Mouse (Mus musculus): Measurements from ENCODE around the gene Abca5. TPM values are rescaled to one million over a fixed set of nuclear protein-coding genes. Genes with fewer than 3 reads are reported as not detected.

Abca5 gene
- total and polyA plus RNA-seq, 2 experiments from 2014 or later = 13.7 to 23.0 TPM

DNA sequence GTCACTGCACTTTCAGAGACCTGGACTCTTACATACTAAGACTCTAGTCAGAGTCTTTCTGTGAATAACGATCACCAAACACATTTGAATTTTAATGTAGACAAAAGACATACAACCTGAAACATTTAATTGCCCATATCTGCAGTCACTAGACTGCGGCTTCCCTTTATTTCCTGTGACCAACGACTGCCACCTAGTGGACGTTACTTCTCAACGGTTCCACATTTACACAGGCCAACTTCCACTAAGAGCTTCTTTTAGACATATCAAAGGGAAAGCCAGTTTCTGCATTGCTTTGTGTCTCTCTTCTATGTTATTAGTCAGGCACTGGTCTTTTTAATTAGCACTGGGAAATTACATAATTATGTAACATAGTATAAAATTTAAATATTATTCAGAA is 65.8 kb downstream of the Abca5 start:
- peak; percentile 88 for DNase-seq (ENCODE audit: low spot score)
- no peak for ATAC-seq (ENCODE audit: low FRiP score)

DNA sequence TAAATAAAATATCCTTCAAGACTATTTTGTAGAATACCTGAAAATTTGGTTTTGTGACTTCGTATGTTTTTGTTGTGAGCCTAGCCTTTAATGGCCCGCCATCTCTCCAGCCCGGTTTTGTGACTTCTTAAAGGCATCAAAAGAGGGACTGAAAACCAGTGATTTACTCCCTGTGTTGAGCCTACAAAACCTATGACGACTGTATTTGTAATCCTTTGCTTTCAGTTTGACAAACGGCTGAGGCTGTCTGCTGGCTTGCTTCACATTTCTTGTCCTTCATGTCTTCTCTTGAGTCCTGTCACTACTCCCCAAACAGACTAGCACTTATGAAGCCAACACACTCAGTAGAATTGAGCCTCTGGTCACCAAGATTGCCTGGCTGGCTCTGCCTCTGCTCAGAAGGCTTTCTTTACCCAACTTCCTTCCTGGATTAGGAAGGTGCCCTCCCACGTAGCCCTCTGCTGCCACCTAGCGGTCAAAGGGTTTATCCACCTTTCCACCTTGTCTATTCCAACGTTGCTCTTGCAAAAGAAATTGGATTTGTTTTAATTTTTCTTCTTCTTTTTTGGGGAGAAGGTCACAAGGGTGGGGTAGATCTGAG is 69.2 kb downstream of the Abca5 start:
- no peak overlapping the region for H3K9ac ChIP-seq (replicated peaks; ENCODE audit: low read length, poor library complexity, severe bottlenecking)
- peak; percentile 100 for TF ChIP-seq CTCF (IDR thresholded peaks at IDR 0.05)
- no peaks in the 10 kb centered on the region for H3K4me1 ChIP-seq (ENCODE audit: insufficient read depth, low read length)
- ATAC-seq (ENCODE audit: low FRiP score) = peak; percentile 49; the same call in 1 of the 2 replicates
- H3K9me3 ChIP-seq (ENCODE audit: low read length) = no peaks in the 10 kb centered on the region
- H3K4me2 ChIP-seq (ENCODE audit: low read depth, low read length, poor library complexity, severe bottlenecking) = no peak overlapping the region
- no peak overlapping the region for H3K4me3 ChIP-seq (ENCODE audit: low read depth, low read length)
- peak; percentile 88 for DNase-seq (ENCODE audit: low spot score)
- H3K36me3 ChIP-seq (ENCODE audit: insufficient read depth, low read length) = no peaks in the 10 kb centered on the region
- no peaks in the 10 kb centered on the region for H3K27me3 ChIP-seq (ENCODE audit: insufficient read depth, low read length)
- H3K27ac ChIP-seq (ENCODE audit: low read depth, low read length) = no peak overlapping the region
- WGBS = 39% methylated on average over 8 of the region's 8 CpGs

More for the DNA sequence above, 65.8 kb downstream of the Abca5 start:
- Histone ChIP-seq H3K4me2 (ENCODE audit: low read depth, low read length, poor library complexity, severe bottlenecking) (no peak overlapping the region), H3K4me3 (ENCODE audit: low read depth, low read length) (no peak overlapping the region), H3K27me3 (ENCODE audit: insufficient read depth, low read length) (no peaks in the 10 kb centered on the region), H3K27ac (ENCODE audit: low read depth, low read length) (no peak overlapping the region), H3K9me3 (ENCODE audit: low read length) (no peaks in the 10 kb centered on the region), H3K4me1 (ENCODE audit: insufficient read depth, low read length) (no peaks in the 10 kb centered on the region), H3K36me3 (ENCODE audit: insufficient read depth, low read length) (peaks cover 5% of the 10 kb centered on the region; the same call in 1 of the 2 replicates), H3K9ac (replicated peaks; ENCODE audit: low read length, poor library complexity, severe bottlenecking) (no peak overlapping the region)
- peak; percentile 94 for TF ChIP-seq CTCF (IDR thresholded peaks at IDR 0.05)
- 5% methylated on average over 5 of the region's 5 CpGs for WGBS

DNA sequence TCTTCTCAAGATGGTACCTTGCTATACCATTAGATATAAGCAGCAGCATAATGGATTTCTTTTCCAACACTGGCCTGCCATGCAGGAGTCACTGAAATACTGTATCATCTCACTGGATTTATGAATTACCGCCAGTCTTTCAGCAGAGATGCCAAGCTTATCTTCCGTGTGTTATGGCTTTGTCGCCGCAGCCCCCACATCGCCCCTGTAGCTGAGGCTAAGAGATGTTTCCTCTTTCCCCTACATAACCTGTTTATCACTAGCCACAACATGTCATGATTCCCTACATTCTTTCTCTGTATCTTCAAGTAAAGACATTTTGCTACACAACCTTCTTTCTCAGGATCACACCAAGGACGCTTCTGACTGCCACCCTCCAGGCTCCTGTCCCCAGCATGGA is 70.3 kb downstream of the Abca5 start:
- H3K9ac ChIP-seq (replicated peaks; ENCODE audit: low read length, poor library complexity, severe bottlenecking) = no peak overlapping the region
- no peak for TF ChIP-seq CTCF (IDR thresholded peaks at IDR 0.05)
- ATAC-seq (ENCODE audit: low FRiP score) (no peak), DNase-seq (ENCODE audit: low spot score) (no peak)
- no peaks in the 10 kb centered on the region for H3K9me3 ChIP-seq (ENCODE audit: low read length)
- WGBS = 96% methylated on average over 6 of the region's 6 CpGs
- no peaks in the 10 kb centered on the region for H3K4me1 ChIP-seq (ENCODE audit: insufficient read depth, low read length)
- H3K4me3 ChIP-seq (ENCODE audit: low read depth, low read length) = no peak overlapping the region
- no peaks in the 10 kb centered on the region for H3K27me3 ChIP-seq (ENCODE audit: insufficient read depth, low read length)
- H3K27ac ChIP-seq (ENCODE audit: low read depth, low read length) = no peak overlapping the region
- H3K36me3 ChIP-seq (ENCODE audit: insufficient read depth, low read length) = no peaks in the 10 kb centered on the region
- no peak overlapping the region for H3K4me2 ChIP-seq (ENCODE audit: low read depth, low read length, poor library complexity, severe bottlenecking)

DNA sequence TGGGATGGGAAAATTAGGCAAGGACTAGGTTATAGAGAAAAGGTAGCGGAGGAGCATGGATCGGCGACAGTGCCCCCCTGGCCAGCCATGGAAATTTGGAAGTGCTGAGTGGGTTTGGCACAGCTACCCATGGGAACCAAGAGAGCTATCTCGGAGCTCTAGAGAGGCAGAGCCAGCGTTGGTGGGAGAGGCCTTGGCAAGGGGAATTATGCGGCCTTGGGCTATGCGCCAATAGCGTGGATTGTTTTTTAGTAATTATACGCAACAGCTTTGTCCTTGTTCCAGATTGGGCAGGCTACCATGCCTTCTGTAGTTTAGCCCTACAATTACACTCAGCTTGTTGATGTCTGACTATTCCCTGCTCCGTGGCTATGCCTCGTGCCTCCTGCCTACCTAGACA is 70.8 kb downstream of the Abca5 start:
- no peak overlapping the region for H3K9ac ChIP-seq (replicated peaks; ENCODE audit: low read length, poor library complexity, severe bottlenecking)
- H3K4me2 ChIP-seq (ENCODE audit: low read depth, low read length, poor library complexity, severe bottlenecking) = no peak overlapping the region
- H3K27ac ChIP-seq (ENCODE audit: low read depth, low read length) = no peak overlapping the region
- WGBS = 81% methylated on average over 11 of the region's 11 CpGs
- no peaks in the 10 kb centered on the region for H3K36me3 ChIP-seq (ENCODE audit: insufficient read depth, low read length)
- H3K27me3 ChIP-seq (ENCODE audit: insufficient read depth, low read length) = no peaks in the 10 kb centered on the region
- TF ChIP-seq CTCF (IDR thresholded peaks at IDR 0.05) = no peak
- ATAC-seq (ENCODE audit: low FRiP score) = no peak
- H3K4me1 ChIP-seq (ENCODE audit: insufficient read depth, low read length) = no peaks in the 10 kb centered on the region
- H3K9me3 ChIP-seq (ENCODE audit: low read length) = no peaks in the 10 kb centered on the region
- no peak overlapping the region for H3K4me3 ChIP-seq (ENCODE audit: low read depth, low read length)
- peak; percentile 6 for DNase-seq (ENCODE audit: low spot score)

DNA sequence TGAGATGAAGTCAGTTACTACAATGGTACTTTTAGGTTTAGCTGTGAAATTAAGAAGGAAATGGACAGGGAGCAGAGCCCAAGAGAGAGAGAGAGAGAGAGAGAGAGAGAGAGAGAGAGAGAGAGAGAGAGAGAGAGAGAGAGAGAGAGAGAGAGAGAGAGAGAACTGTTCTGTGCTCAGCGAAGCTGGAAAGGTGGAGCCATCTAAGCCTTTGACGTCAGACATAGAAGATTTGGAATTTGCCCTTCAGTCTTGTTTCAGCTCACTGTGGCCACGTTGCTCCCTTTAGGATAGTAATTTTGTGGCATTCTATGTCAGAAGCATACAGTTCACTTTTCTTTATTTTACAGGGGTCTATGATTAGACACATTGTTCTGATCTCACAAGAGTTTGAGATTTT is 75.6 kb downstream of the Abca5 start:
- Histone ChIP-seq H3K27ac (ENCODE audit: low read depth, low read length) (no peak overlapping the region), H3K9me3 (ENCODE audit: low read length) (no peaks in the 10 kb centered on the region), H3K36me3 (ENCODE audit: insufficient read depth, low read length) (no peaks in the 10 kb centered on the region), H3K27me3 (ENCODE audit: insufficient read depth, low read length) (no peaks in the 10 kb centered on the region), H3K4me2 (ENCODE audit: low read depth, low read length, poor library complexity, severe bottlenecking) (no peak overlapping the region), H3K9ac (replicated peaks; ENCODE audit: low read length, poor library complexity, severe bottlenecking) (no peak overlapping the region), H3K4me3 (ENCODE audit: low read depth, low read length) (no peak overlapping the region), H3K4me1 (ENCODE audit: insufficient read depth, low read length) (no peaks in the 10 kb centered on the region)
- ATAC-seq (ENCODE audit: low FRiP score) (no peak), DNase-seq (ENCODE audit: low spot score) (no peak)
- no peak for TF ChIP-seq CTCF (IDR thresholded peaks at IDR 0.05)
- WGBS = 74% methylated on average over 3 of the region's 3 CpGs

DNA sequence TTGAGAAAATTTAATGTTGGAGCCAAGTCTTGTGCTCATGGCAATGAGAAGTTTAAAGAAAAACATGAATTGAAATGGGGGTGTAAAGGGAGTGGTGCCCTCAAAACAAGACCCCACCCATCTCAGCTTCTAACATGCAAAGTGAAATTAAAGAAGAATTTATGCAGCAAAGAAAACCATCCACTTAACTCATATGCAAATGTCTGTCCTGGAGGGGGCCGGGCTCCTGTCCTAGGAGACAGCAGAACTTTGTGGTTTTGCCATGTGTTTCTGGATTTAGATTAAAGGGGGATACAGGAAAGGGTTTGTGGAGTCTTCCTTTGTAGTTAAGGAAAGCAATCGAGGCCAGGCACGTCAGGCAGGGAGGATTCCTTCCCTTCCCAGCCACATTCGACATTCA is 79.6 kb downstream of the Abca5 start:
- WGBS = 81% methylated on average over 4 of the region's 4 CpGs
- H3K4me2 ChIP-seq (ENCODE audit: low read depth, low read length, poor library complexity, severe bottlenecking) = no peak overlapping the region
- DNase-seq (ENCODE audit: low spot score) (no peak), ATAC-seq (ENCODE audit: low FRiP score) (no peak)
- TF ChIP-seq CTCF (IDR thresholded peaks at IDR 0.05) = no peak
- no peak overlapping the region for H3K4me3 ChIP-seq (ENCODE audit: low read depth, low read length)
- H3K9ac ChIP-seq (replicated peaks; ENCODE audit: low read length, poor library complexity, severe bottlenecking) = no peak overlapping the region
- H3K27me3 ChIP-seq (ENCODE audit: insufficient read depth, low read length) = no peaks in the 10 kb centered on the region
- no peaks in the 10 kb centered on the region for H3K4me1 ChIP-seq (ENCODE audit: insufficient read depth, low read length)
- no peaks in the 10 kb centered on the region for H3K9me3 ChIP-seq (ENCODE audit: low read length)
- H3K27ac ChIP-seq (ENCODE audit: low read depth, low read length) = no peak overlapping the region
- H3K36me3 ChIP-seq (ENCODE audit: insufficient read depth, low read length) = no peaks in the 10 kb centered on the region

Data from midbrain, postnatal 0 days (tissue).